Mouse (Mus musculus): ENCODE results near the gene Pcare.

DNA sequence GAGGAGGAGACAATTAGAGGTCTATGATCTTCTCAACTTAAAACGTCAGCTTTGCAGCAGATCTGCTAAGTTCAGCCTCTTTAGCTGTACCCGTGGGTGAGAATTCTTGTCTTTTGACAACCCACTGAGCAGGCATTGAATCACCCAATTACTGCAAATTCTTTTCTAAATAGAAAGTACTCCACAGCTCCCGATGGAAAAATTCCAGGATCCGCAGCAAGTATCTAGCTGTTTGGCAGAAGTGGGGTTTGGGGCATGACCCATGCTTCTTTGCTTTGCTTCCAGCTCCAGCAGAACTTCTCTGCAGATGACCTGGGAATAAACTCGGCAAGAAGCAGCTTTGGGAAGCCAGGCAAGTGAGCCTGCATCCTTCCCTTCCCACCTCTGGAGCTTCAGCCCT lies 9.8 kb downstream of the Pcare start:
- no peak for TF ChIP-seq UBTF (IDR thresholded peaks at IDR 0.05; ENCODE audit: borderline replicate concordance, insufficient read depth, low read depth, low read length)
- TF ChIP-seq MAFK (IDR thresholded peaks at IDR 0.05; ENCODE audit: borderline replicate concordance, low read depth, low read length) = no peak
- no peak for TF ChIP-seq USF1 (IDR thresholded peaks at IDR 0.05; ENCODE audit: low read depth, low read length)
- no peak for TF ChIP-seq EP300 (IDR thresholded peaks at IDR 0.05; ENCODE audit: low read depth in 1 of 2, low read length in 2 of 2)
- no peak for TF ChIP-seq MXI1 (IDR thresholded peaks at IDR 0.05; ENCODE audit: low read depth, low read length)
- no peak for TF ChIP-seq HCFC1 (IDR thresholded peaks at IDR 0.05; ENCODE audit: low read depth, low read length)
- no peak for TF ChIP-seq CTCF (IDR thresholded peaks at IDR 0.05 in 2 of 3, conservative IDR thresholded peaks at IDR 0.05 in 1 of 3; ENCODE audit: control insufficient read depth in 1 of 3, insufficient read depth in 1 of 3, low read depth in 2 of 3, low read length in 3 of 3, poor library complexity in 1 of 3, severe bottlenecking in 1 of 3)
